Mouse (Mus musculus) cerebellum, adult 2 months (tissue): Measurements from ENCODE around the gene Ccdc194.

ENCODE experiments used
- CTCF ChIP-seq: fragments of 200-500 bp; IDR thresholded peaks from 2 replicates; pipeline ENCODE4 v1.5.1; 2011; ENCODE audit warnings: low read depth, mild to moderate bottlenecking, control low read depth, low read length, moderate library complexity, borderline replicate concordance; ENCODE audit not compliant: insufficient read depth
- POLR2A ChIP-seq: fragments of 200-500 bp; IDR thresholded peaks from 2 replicates; pipeline ENCODE4 v1.6.1; 2011; ENCODE audit warnings: low read length, control low read depth, borderline replicate concordance; ENCODE audit not compliant: insufficient read depth

DNA sequence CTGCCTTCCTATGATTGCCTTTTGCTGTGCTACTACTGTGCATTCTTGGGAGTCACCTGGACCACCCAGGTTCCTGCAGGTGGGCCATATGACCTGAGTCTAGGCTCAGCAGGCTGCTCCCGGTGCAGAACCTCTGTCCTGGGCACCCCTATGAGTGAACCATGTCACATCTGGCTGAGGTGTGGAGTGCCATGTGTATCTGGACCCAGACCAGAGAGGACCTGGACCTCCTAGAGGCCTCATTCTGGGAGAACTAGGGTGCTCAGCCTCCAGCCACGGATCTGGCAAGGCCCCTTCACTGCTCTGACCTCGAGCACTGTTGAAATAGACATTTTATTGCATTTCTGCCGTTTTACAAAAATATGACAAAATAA is 49.8 kb downstream of the Ccdc194 start:
- TF ChIP-seq CTCF, result no peak
- peak; percentile 4; the same call in 1 of the 2 replicates for TF ChIP-seq POLR2A
